Mouse (Mus musculus) neural tube, embryonic 15.5 days (tissue): ENCODE measurements at regions not wholly inside any gene's neighbourhood (a gene's known extent, or its start where the extent isn't known, plus 50 kb on each side); places are given as distances from the start of the nearest gene placed in this dataset.

Experiments
- ATAC-seq: fragments of 200-750 bp; cut with Nextera tagmentation; 2 replicates; pipeline ENCODE4 v1.8.0; 2017; ENCODE audit warnings: mild to moderate bottlenecking, moderate TSS enrichment, moderate library complexity; ENCODE audit not compliant: low FRiP score
- H3K27ac ChIP-seq: fragments of 300-500 bp; sonication (generic); replicated peaks from 2 replicates; pipeline ENCODE4 v1.5.1; 2015; ENCODE audit warnings: mild to moderate bottlenecking, inconsistent platforms
- H3K27me3 ChIP-seq: fragments of 300-500 bp; sonication (generic); replicated peaks from 2 replicates; pipeline ENCODE4 v1.6.1; 2015; ENCODE audit warnings: inconsistent platforms
- H3K36me3 ChIP-seq: fragments of 300-500 bp; sonication (generic); 2 replicates; pipeline ENCODE4 v1.6.1; 2015; ENCODE audit warnings: inconsistent platforms
- H3K4me1 ChIP-seq: fragments of 300-500 bp; sonication (generic); 2 replicates; pipeline ENCODE4 v1.6.1; 2015; ENCODE audit warnings: inconsistent platforms
- H3K4me2 ChIP-seq: fragments of 300-500 bp; sonication (generic); 2 replicates; pipeline ENCODE4 v1.6.1; 2015; ENCODE audit warnings: inconsistent platforms, mild to moderate bottlenecking, moderate library complexity
- H3K4me3 ChIP-seq: fragments of 300-500 bp; sonication (generic); replicated peaks from 2 replicates; pipeline ENCODE4 v1.5.1; 2015; ENCODE audit warnings: mild to moderate bottlenecking, inconsistent platforms
- H3K9ac ChIP-seq: fragments of 300-500 bp; sonication (generic); replicated peaks from 2 replicates; pipeline ENCODE4 v1.6.1; 2015; ENCODE audit warnings: mild to moderate bottlenecking, inconsistent platforms
- H3K9me3 ChIP-seq: fragments of 300-500 bp; sonication (generic); replicated peaks from 2 replicates; pipeline ENCODE4 v1.6.1; 2016; ENCODE audit warnings: inconsistent platforms
- WGBS: fragments of 180-500 bp; shearing (Covaris S2); methylation state at CpG from one replicate; pipeline ENCODE4 v1.1.7; 2015; ENCODE audit warnings: mixed read lengths; 5-methylcytosine and 5-hydroxymethylcytosine counted together

- Histone ChIP-seq H3K4me1 (peaks cover 4% of the 10 kb centered on the region), H3K4me3 (no peak overlapping the region), H3K27ac (no peak overlapping the region), H3K9ac (no peak overlapping the region), H3K4me2 (no peak overlapping the region), H3K36me3 (no peaks in the 10 kb centered on the region), H3K27me3 (no peaks in the 10 kb centered on the region), H3K9me3 (no peaks in the 10 kb centered on the region)
- 78% methylated on average over 3 of the region's 3 CpGs for WGBS
- ATAC-seq = no peak
Observed at GRCm38 (mm10) chr5:75280698-75281097, 128.6 kb downstream of the Pdgfra start.

- peaks cover 9% of the 10 kb centered on the region for H3K4me1 ChIP-seq
- no peak overlapping the region for H3K27ac ChIP-seq
- no peak overlapping the region for H3K4me3 ChIP-seq
- no peaks in the 10 kb centered on the region for H3K27me3 ChIP-seq
- ATAC-seq = no peak
- H3K9ac ChIP-seq = no peak overlapping the region
- no peak overlapping the region for H3K4me2 ChIP-seq
- H3K9me3 ChIP-seq = no peaks in the 10 kb centered on the region
- 72% methylated on average over 7 of the region's 7 CpGs for WGBS
- no peaks in the 10 kb centered on the region for H3K36me3 ChIP-seq
Observed at GRCm38 (mm10) chr5:75281510-75281909, 129.4 kb downstream of the Pdgfra start.

DNA sequence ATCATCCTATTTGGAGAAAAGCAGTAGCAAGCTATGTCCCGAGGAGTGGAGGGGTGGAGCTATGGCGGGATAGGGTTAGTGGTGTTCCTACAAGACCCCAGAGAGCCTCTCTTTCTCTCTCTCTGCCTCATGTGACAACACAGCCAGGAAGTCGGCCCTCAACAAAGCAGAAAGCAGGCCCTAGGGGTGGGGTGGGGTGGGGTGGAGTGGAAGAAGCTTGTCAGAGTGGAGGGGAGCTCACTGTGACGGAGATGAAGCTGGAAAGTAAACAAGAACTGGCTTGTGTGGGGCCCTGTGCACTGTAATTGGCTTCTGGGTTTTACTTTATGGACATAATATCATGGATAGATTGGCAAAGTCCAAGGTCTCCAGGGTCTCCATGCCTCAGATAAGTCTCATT, 130.5 kb downstream of the Pdgfra start:
- H3K36me3 ChIP-seq = no peaks in the 10 kb centered on the region
- no peak for ATAC-seq
- 62% methylated on average over 4 of the region's 4 CpGs for WGBS

DNA sequence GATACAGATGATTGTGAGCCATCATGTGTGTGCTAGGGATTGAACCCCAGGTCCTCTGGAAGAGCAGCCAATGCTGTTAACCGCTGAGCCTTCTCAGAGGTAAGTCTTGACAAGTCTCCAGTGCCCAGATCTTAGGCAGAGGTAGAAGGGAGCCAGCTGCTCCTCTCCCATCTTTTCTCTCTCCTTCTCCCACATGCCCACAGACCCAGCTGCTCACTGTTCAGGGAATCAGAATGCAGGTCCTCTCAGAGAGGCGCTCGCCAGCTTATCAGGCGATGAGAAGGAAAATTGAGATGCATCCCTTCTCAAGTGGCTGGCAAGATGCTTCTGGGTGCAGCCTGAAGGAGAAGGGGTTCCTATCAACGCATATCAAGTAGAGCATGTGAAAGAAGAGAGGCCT, 131.7 kb downstream of the Pdgfra start:
- ATAC-seq = no peak
- H3K36me3 ChIP-seq = no peaks in the 10 kb centered on the region
- no peak overlapping the region for H3K4me2 ChIP-seq
- 86% methylated on average over 5 of the region's 5 CpGs for WGBS
- no peaks in the 10 kb centered on the region for H3K9me3 ChIP-seq
- peaks cover 14% of the 10 kb centered on the region for H3K4me1 ChIP-seq
- no peaks in the 10 kb centered on the region for H3K27me3 ChIP-seq
- H3K27ac ChIP-seq = no peak overlapping the region
- H3K4me3 ChIP-seq = no peak overlapping the region
- H3K9ac ChIP-seq = no peak overlapping the region

More for the DNA sequence above, 130.5 kb downstream of the Pdgfra start:
- peaks cover 9% of the 10 kb centered on the region for H3K4me1 ChIP-seq
- no peak overlapping the region for H3K4me3 ChIP-seq
- H3K9ac ChIP-seq = no peak overlapping the region
- H3K4me2 ChIP-seq = no peak overlapping the region
- no peaks in the 10 kb centered on the region for H3K9me3 ChIP-seq
- H3K27me3 ChIP-seq = no peaks in the 10 kb centered on the region
- H3K27ac ChIP-seq = no peak overlapping the region

GRCm38 (mm10) chr5:75285950-75286349, 133.9 kb downstream of the Pdgfra start:
- Histone ChIP-seq H3K27ac (no peak overlapping the region), H3K9ac (no peak overlapping the region), H3K4me3 (no peak overlapping the region), H3K4me1 (peaks cover 18% of the 10 kb centered on the region), H3K27me3 (no peaks in the 10 kb centered on the region), H3K4me2 (peak overlapping the region; percentile 20; the same call in 1 of the 2 replicates), H3K9me3 (no peaks in the 10 kb centered on the region), H3K36me3 (no peaks in the 10 kb centered on the region)
- no peak for ATAC-seq
- WGBS = 48% methylated on average over 10 of the region's 10 CpGs

- Histone ChIP-seq H3K36me3 (no peaks in the 10 kb centered on the region), H3K27me3 (no peaks in the 10 kb centered on the region), H3K4me3 (no peak overlapping the region), H3K27ac (no peak overlapping the region), H3K4me1 (no peaks in the 10 kb centered on the region), H3K9me3 (no peaks in the 10 kb centered on the region), H3K9ac (no peak overlapping the region), H3K4me2 (no peak overlapping the region)
- 47% methylated on average over 2 of the region's 2 CpGs for WGBS
- ATAC-seq = no peak
Observed at GRCm38 (mm10) chr5:75295676-75296075, 143.6 kb downstream of the Pdgfra start.

GRCm38 (mm10) chr5:75312897-75313296, 160.8 kb downstream of the Pdgfra start:
- H3K4me1 ChIP-seq = no peaks in the 10 kb centered on the region
- H3K4me3 ChIP-seq = no peak overlapping the region
- no peaks in the 10 kb centered on the region for H3K9me3 ChIP-seq
- no peak overlapping the region for H3K4me2 ChIP-seq
- no peak overlapping the region for H3K27ac ChIP-seq
- no peaks in the 10 kb centered on the region for H3K36me3 ChIP-seq
- ATAC-seq = no peak
- H3K27me3 ChIP-seq = no peaks in the 10 kb centered on the region
- WGBS = 88% methylated on average over 1 of the region's 1 CpGs
- H3K9ac ChIP-seq = no peak overlapping the region

- no peak overlapping the region for H3K4me3 ChIP-seq
- no peak for ATAC-seq
- no peaks in the 10 kb centered on the region for H3K4me1 ChIP-seq
- H3K27me3 ChIP-seq = no peaks in the 10 kb centered on the region
- H3K9me3 ChIP-seq = no peaks in the 10 kb centered on the region
- no peak overlapping the region for H3K4me2 ChIP-seq
- no peak overlapping the region for H3K27ac ChIP-seq
- H3K9ac ChIP-seq = no peak overlapping the region
- WGBS = 83% methylated on average over 1 of the region's 1 CpGs
- no peaks in the 10 kb centered on the region for H3K36me3 ChIP-seq
Observed at GRCm38 (mm10) chr5:75315956-75316355, 163.9 kb downstream of the Pdgfra start.

GRCm38 (mm10) chr5:75320536-75320935, 168.4 kb downstream of the Pdgfra start:
- Histone ChIP-seq H3K27ac (no peak overlapping the region), H3K4me2 (no peak overlapping the region), H3K4me3 (no peak overlapping the region), H3K27me3 (no peaks in the 10 kb centered on the region), H3K9me3 (no peaks in the 10 kb centered on the region), H3K4me1 (no peaks in the 10 kb centered on the region), H3K9ac (no peak overlapping the region), H3K36me3 (no peaks in the 10 kb centered on the region)
- WGBS = 83% methylated on average over 2 of the region's 2 CpGs
- no peak for ATAC-seq

- Histone ChIP-seq H3K4me1 (peaks cover 8% of the 10 kb centered on the region), H3K9me3 (no peaks in the 10 kb centered on the region), H3K27me3 (no peaks in the 10 kb centered on the region), H3K27ac (no peak overlapping the region), H3K4me3 (no peak overlapping the region), H3K4me2 (no peak overlapping the region), H3K9ac (no peak overlapping the region), H3K36me3 (no peaks in the 10 kb centered on the region)
- WGBS = 89% methylated on average over 3 of the region's 3 CpGs
- no peak for ATAC-seq
Observed at GRCm38 (mm10) chr5:75334050-75334449, 182.0 kb downstream of the Pdgfra start.

GRCm38 (mm10) chr5:75336454-75336853, 184.4 kb downstream of the Pdgfra start:
- Histone ChIP-seq H3K27ac (0 out of 2 replicates have a peak overlapping the region, but pooled peaks have one; percentile 38), H3K9me3 (no peaks in the 10 kb centered on the region), H3K4me3 (no peak overlapping the region), H3K9ac (no peak overlapping the region), H3K27me3 (no peaks in the 10 kb centered on the region), H3K4me1 (peaks cover 8% of the 10 kb centered on the region), H3K36me3 (no peaks in the 10 kb centered on the region), H3K4me2 (0 out of 2 replicates have a peak overlapping the region, but pooled peaks have one; percentile 7)
- no peak for ATAC-seq
- 46% methylated on average over 11 of the region's 11 CpGs for WGBS

GRCm38 (mm10) chr5:75338439-75338838, 186.3 kb downstream of the Pdgfra start:
- 84% methylated on average over 11 of the region's 11 CpGs for WGBS
- H3K9ac ChIP-seq = no peak overlapping the region
- H3K36me3 ChIP-seq = no peaks in the 10 kb centered on the region
- ATAC-seq = no peak
- peaks cover 8% of the 10 kb centered on the region for H3K4me1 ChIP-seq
- no peaks in the 10 kb centered on the region for H3K27me3 ChIP-seq
- no peak overlapping the region for H3K27ac ChIP-seq
- no peak overlapping the region for H3K4me2 ChIP-seq
- no peaks in the 10 kb centered on the region for H3K9me3 ChIP-seq
- H3K4me3 ChIP-seq = no peak overlapping the region

DNA sequence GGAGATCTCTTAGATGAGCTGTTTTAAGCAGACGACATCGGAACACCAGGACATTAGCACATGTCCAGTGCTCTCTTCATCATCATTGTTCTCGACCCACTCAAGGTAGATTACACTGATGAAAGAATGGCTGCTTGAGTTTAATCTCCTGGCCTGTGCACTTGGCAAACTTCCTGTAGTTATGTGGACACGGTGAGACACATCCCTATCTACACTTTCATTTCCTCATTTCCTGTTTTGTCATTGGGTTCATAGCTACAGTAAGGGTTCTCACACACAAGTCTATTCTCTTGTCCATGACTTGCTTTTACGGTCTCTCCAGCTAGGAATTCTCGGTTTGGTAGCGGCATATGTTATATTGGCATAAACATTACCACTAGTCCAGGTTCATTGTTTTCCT, 190.5 kb downstream of the Pdgfra start:
- no peaks in the 10 kb centered on the region for H3K36me3 ChIP-seq
- no peak overlapping the region for H3K4me2 ChIP-seq
- no peak overlapping the region for H3K9ac ChIP-seq
- H3K4me3 ChIP-seq = no peak overlapping the region
- H3K27me3 ChIP-seq = no peaks in the 10 kb centered on the region
- H3K27ac ChIP-seq = no peak overlapping the region
- H3K9me3 ChIP-seq = no peaks in the 10 kb centered on the region
- 92% methylated on average over 7 of the region's 7 CpGs for WGBS
- H3K4me1 ChIP-seq = no peaks in the 10 kb centered on the region; the same call in 1 of the 2 replicates
- ATAC-seq = no peak
